Mouse (Mus musculus) spleen, adult 2 months (tissue): ENCODE measurements around the gene Kl. TPM values are rescaled to one million over a fixed set of nuclear protein-coding genes. Genes with fewer than 3 reads are reported as not detected.

Source experiments
- DNase-seq, 2 experiments: peaks; one replicate each; pipeline versions ENCODE4 v3.0.0 to v3.0.0-alpha.2; 2012 to 2021; ENCODE audit warnings: low spot score in 2 of 2, low read depth in 1 of 2
- H3K27ac ChIP-seq: fragments of 200-500 bp; 2 replicates; pipeline ENCODE4 v1.5.1; 2012; ENCODE audit warnings: low read length, inconsistent platforms; ENCODE audit not compliant: insufficient read depth
- H3K27me3 ChIP-seq: fragments of 200-500 bp; 2 replicates; pipeline ENCODE4 v1.6.1; 2012; ENCODE audit warnings: mild to moderate bottlenecking, moderate library complexity, low read length, inconsistent platforms; ENCODE audit not compliant: control insufficient read depth, insufficient read depth
- H3K36me3 ChIP-seq: fragments of 200-500 bp; 2 replicates; pipeline ENCODE4 v1.6.1; 2012; ENCODE audit warnings: mild to moderate bottlenecking, low read length, inconsistent platforms; ENCODE audit not compliant: control insufficient read depth, insufficient read depth
- H3K4me1 ChIP-seq: fragments of 200-500 bp; 2 replicates; pipeline ENCODE4 v1.6.1; 2011; ENCODE audit warnings: inconsistent platforms; ENCODE audit not compliant: control insufficient read depth, insufficient read depth, insufficient read length
- H3K4me3 ChIP-seq: fragments of 200-500 bp; 2 replicates; pipeline ENCODE4 v1.5.1; 2011; ENCODE audit warnings: mild to moderate bottlenecking, inconsistent platforms; ENCODE audit not compliant: insufficient read depth, insufficient read length; ENCODE audit errors: extremely low read depth
- CTCF ChIP-seq: fragments of 200-500 bp; IDR thresholded peaks from 2 replicates; pipeline ENCODE4 v1.5.1; 2011; ENCODE audit warnings: mild to moderate bottlenecking, inconsistent platforms; ENCODE audit not compliant: insufficient read depth, insufficient read length, insufficient replicate concordance; ENCODE audit errors: extremely low read depth
- POLR2A ChIP-seq: fragments of 200-500 bp; IDR thresholded peaks from 2 replicates; pipeline ENCODE4 v1.6.1; 2011; ENCODE audit warnings: low read depth, low read length, inconsistent platforms
- WGBS: fragments of 180-500 bp; shearing (Covaris S2); methylation state at CpG from one replicate; pipeline ENCODE4 v1.1.7; 2018; 5-methylcytosine and 5-hydroxymethylcytosine counted together
- polyA plus RNA-seq: library from polyadenylated mRNA; depleted of rRNA; stranded (reverse); fragments of >200 nt; gene quantifications from 2 replicates; pipeline ENCODE4 v1.2.3, GENCODE M21; 2012

The Kl gene
- polyA plus RNA-seq, 1 experiment, result 0.05 TPM

GRCm38 (mm10) chr5:150982082-150982481, 29.7 kb downstream of the Kl start:
- no peak for TF ChIP-seq CTCF
- DNase-seq, result no peak

GRCm38 (mm10) chr5:150994096-150994495, 41.7 kb downstream of the Kl start:
- H3K4me3 ChIP-seq, result no peak overlapping the region

More at GRCm38 (mm10) chr5:150982082-150982481, 29.7 kb downstream of the Kl start:
- no peak overlapping the region for H3K27ac ChIP-seq
- no peak overlapping the region for H3K4me3 ChIP-seq
- H3K36me3 ChIP-seq, result no peaks in the 10 kb centered on the region
- H3K4me1 ChIP-seq, result no peaks in the 10 kb centered on the region
- H3K27me3 ChIP-seq, result no peaks in the 10 kb centered on the region
- 93% methylated on average over 2 of the region's 2 CpGs for WGBS

GRCm38 (mm10) chr5:150996586-150996985, 44.2 kb downstream of the Kl start:
- Histone ChIP-seq H3K36me3 (no peaks in the 10 kb centered on the region), H3K27ac (no peak overlapping the region), H3K4me1 (no peaks in the 10 kb centered on the region), H3K4me3 (no peak overlapping the region), H3K27me3 (no peaks in the 10 kb centered on the region)
- WGBS, result 89% methylated on average over 2 of the region's 2 CpGs
- TF ChIP-seq CTCF (no peak), POLR2A (no peak)
- no peak for DNase-seq

More at GRCm38 (mm10) chr5:150994096-150994495, 41.7 kb downstream of the Kl start:
- no peaks in the 10 kb centered on the region for H3K36me3 ChIP-seq
- no peaks in the 10 kb centered on the region for H3K27me3 ChIP-seq
- no peak overlapping the region for H3K27ac ChIP-seq
- 91% methylated on average over 7 of the region's 7 CpGs for WGBS
- H3K4me1 ChIP-seq, result no peaks in the 10 kb centered on the region
- TF ChIP-seq POLR2A (no peak), CTCF (no peak)
- DNase-seq, result no peak

GRCm38 (mm10) chr5:151001111-151001510, 48.7 kb downstream of the Kl start:
- DNase-seq, result no peak
- H3K36me3 ChIP-seq, result no peaks in the 10 kb centered on the region
- WGBS, result 85% methylated on average over 7 of the region's 7 CpGs
- no peaks in the 10 kb centered on the region for H3K4me1 ChIP-seq
- no peak overlapping the region for H3K4me3 ChIP-seq
- TF ChIP-seq POLR2A (no peak), CTCF (no peak)
- H3K27ac ChIP-seq, result no peak overlapping the region
- H3K27me3 ChIP-seq, result no peaks in the 10 kb centered on the region

- 91% methylated on average over 4 of the region's 4 CpGs for WGBS
- H3K27ac ChIP-seq, result no peak overlapping the region
- TF ChIP-seq CTCF (no peak), POLR2A (no peak)
- H3K36me3 ChIP-seq, result no peaks in the 10 kb centered on the region
- H3K4me1 ChIP-seq, result no peaks in the 10 kb centered on the region
- no peaks in the 10 kb centered on the region for H3K27me3 ChIP-seq
- no peak overlapping the region for H3K4me3 ChIP-seq
- DNase-seq, result no peak
These were observed 49.6 kb downstream of the Kl start for GRCm38 (mm10) chr5:151002051-151002450.

- 77% methylated on average over 1 of the region's 1 CpGs for WGBS
- H3K27ac ChIP-seq, result no peak overlapping the region
- no peaks in the 10 kb centered on the region for H3K36me3 ChIP-seq
- no peak overlapping the region for H3K4me3 ChIP-seq
- TF ChIP-seq CTCF, result no peak
- no peak for TF ChIP-seq POLR2A
- DNase-seq, result no peak
- H3K4me1 ChIP-seq, result no peaks in the 10 kb centered on the region
- H3K27me3 ChIP-seq, result no peaks in the 10 kb centered on the region
These were observed 51.9 kb downstream of the Kl start for GRCm38 (mm10) chr5:151004216-151004755.

- 84% methylated on average over 5 of the region's 5 CpGs for WGBS
- H3K4me3 ChIP-seq, result no peak overlapping the region
- H3K36me3 ChIP-seq, result no peaks in the 10 kb centered on the region
- DNase-seq, result no peak
- no peaks in the 10 kb centered on the region for H3K4me1 ChIP-seq
- no peak overlapping the region for H3K27ac ChIP-seq
- H3K27me3 ChIP-seq, result no peaks in the 10 kb centered on the region
- TF ChIP-seq POLR2A (no peak), CTCF (no peak)
These were observed 66.0 kb downstream of the Kl start for GRCm38 (mm10) chr5:151018450-151018849.
